Mouse (Mus musculus): ENCODE measurements around the gene Fzd7.
A peak's percentile ranks its signal among the peaks of the same experiment; 100 is the strongest.
"Not testable (repeated sequence)": the region's sequence is repeated elsewhere in the genome, so short reads cannot be mapped to it uniquely, and the experiment has no call there.

Fzd7 gene

DNA sequence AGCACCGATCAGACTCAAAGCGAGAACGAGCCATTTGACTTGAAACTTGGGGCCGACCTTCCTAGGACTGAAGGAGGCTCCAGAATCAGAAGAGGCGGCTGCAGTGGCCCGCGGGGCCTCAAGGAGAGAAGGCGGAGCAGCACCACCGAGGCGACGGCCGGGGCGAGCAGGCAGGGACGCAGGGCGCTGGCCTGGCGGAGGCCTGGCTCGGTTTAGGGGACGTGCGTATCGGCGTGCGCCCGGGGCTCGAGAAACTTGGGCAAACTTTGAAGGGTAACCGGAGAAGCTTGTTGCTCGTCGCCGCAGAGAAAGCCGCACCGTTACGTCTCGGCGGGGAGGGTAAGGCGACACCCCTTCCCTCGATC is at the start of gene Fzd7:
Gene Fzd7, plus strand, starts transcription at position 94 of the 365 bp plus-strand sequence.
- DNase-seq = no peak

DNA sequence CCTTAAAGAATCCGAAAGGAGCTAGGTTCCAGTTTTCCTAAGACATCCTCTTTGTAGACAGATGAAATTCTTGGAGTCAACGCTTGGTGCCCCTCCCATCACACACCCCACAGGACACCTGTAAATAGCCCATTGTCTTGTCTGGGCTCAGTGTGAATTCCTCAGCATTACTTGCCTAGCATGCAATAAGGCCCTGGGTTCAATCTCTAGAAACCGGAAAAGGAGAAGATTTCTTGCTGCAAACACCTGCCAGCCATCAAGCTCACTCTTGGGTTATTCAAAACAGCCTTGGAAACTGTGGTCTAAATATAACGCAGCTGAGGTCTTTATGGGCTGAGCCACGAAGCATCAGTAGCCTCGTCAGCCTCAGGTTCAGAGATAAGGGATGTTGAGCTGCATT is 48.9 kb upstream of the Fzd7 start:
- no peak for DNase-seq

- DNase-seq = peak; percentile 71
Observed at GRCm38 (mm10) chr1:59434071-59434470, 48.2 kb upstream of the Fzd7 start.

GRCm38 (mm10) chr1:59435270-59435669 is 47.0 kb upstream of the Fzd7 start:
- no peak for DNase-seq

DNA sequence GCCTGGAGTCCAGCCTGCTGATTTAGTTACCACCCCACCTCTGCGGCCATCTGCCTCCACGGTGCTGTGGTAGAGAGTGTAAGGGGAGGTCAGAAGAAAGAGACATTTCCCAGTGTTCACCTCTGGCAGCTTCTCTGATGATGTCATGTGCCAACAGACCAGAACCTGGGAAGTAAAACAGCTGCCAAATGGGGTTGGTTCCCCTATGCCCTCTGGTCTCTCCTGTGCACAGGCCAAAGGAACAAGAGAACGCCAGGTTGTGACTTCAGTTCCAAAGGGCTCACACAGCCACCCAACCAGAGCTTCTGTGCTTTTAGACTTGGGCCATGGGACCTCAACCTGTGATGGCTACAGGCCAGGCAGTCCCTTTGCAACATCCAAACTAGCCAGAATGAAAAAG is 45.9 kb upstream of the Fzd7 start:
- DNase-seq = no peak

GRCm38 (mm10) chr1:59437927-59438326 is 44.3 kb upstream of the Fzd7 start:
- DNase-seq = no peak

- no peak for DNase-seq
Observed at GRCm38 (mm10) chr1:59438330-59438729, 43.9 kb upstream of the Fzd7 start.

GRCm38 (mm10) chr1:59439252-59439651 is 43.0 kb upstream of the Fzd7 start:
- DNase-seq = peak; percentile 44

DNA sequence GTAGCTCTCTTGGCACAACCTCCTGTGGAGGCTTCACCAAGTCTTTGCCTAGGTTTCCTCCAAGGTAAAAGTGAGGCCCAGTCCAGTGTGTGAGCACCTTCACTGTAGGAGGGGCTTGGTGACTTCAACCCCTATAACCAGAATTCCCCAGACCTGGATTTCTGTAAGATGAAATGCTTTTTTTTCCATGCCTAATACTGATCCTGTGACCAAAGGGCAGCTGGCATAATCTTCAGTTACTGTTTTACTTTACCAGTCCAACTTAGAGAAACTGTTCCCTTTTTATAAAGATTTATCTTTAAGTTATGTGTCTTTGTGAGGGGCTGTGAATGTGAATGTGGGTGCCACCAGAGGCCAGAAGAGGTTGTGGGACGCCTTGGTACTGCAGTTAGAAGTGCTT is 42.3 kb upstream of the Fzd7 start:
- DNase-seq = no peak

- not testable (repeated sequence) for DNase-seq
Observed at GRCm38 (mm10) chr1:59442721-59443120, 39.5 kb upstream of the Fzd7 start.

DNA sequence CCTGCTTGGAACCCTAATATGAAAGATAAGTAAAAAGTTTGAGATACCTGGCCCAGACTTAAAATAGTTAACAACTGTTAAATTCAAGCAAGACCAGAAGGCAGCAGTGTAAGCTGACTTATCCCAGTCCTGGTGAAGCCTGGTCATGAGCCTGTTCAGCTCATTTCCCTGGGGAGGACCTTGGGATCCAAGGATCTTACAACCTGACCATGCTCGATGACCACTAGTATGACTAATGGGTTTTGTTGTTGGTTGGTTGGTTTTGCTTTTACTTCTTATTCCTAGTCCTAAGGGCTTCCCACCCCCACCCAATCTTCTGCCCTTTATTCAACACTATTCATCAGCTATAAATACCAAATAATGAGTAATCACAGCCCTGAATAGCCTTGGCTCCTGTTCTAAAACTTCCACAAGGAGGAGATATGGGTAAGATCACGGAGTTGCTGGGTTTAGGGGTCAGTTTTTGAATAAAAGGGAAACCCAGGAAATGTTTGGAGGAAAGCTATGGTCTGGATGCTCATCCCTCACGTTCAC is 38.0 kb upstream of the Fzd7 start:
- DNase-seq = no peak

DNA sequence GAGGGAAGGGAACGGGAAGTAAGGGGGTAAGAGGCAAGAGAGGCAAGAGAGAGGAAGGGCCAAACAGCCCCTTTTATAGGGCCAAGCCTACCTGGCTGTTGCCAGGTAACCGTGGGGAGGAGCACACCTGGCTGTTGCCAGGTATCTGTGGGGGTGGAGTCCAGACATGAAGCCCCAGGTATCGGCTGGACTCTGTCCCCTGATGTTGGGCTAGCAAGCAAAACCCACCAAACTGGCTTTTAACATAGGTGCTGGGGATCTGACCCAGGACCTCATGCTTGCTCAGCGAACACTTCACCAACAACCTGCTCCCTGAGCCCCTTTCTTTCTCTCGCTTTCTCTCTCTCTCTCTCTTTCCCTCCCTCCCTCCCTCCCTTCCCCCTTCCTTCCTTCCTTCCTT is 37.0 kb upstream of the Fzd7 start:
- no peak for DNase-seq

DNA sequence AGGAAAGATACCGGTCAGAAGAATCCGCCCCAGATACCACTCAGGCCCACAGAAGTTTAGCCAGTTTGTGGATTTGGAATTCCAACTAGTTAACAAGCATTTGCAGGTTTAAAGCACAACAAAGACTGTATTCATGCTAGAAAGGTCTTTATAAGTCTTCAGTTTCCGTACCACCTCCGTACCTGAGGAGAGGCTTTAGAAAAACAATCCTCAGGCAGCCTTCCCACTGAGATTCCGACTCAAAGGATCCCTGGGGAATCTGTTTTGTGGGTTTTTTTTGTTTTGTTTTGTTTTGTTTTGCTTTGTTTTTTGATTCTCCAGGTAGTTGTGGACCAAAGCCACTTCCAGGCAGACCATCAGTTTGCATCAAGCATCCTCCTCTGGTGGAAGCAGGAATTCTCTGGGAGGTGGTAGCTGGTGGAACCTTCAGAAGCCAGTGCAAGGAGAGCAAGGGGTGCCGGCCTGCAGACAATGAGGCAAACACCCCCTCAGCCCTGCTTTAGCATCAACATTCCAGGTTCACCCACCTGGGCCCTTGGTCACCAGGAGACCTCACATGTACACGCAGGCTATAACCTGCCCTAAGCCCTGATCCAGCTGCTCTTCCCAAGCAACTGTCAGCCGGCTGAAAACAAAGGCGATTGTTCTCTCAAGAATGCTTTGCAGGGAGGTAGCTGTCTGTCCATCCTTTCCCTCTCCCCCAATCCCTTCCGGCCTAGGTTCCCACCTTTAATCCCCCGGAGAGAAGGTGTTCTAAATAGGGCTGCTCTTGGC is 33.5 kb upstream of the Fzd7 start:
- DNase-seq = no peak

DNA sequence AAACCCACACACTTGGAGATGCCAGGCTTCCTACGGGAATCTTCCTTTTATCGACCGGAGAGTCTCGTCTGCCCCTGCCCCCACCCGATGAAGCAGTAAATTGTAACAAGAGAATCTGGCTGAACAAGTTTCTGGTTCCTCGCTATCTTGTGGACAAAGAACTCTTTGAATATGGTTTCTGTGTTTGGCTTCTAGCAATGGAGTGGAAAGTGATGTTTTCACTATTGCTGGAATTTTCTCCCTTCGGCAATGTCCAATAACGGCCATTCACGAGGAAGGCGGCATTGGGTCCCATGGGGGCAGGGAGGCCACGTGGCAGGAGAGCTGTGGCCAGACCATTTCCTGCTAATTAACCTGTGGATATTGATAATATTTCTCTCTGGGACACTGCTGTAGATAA is 32.8 kb upstream of the Fzd7 start:
- no peak for DNase-seq

GRCm38 (mm10) chr1:59450896-59451295 is 31.3 kb upstream of the Fzd7 start:
- DNase-seq = no peak

DNA sequence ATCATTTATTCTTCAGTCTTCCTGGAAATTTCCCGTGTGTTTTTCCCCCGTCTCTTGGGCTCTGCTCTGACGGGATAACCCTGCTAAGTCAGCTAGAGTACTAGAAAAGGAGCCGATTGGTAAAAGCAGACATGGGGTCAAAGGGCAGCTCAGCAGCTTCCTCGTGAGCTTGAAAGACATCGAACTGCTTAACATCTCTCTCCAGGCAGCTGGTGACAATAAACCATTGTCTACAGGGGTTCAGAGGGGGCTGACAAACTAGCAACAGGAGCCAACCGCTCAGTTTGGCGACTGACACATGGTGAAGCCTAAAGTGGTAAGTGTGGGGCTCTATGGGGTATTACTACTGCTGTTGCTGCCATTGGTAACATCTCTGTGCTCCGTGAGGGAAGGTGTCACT is 30.6 kb upstream of the Fzd7 start:
- DNase-seq = no peak

- no peak for DNase-seq
Observed at GRCm38 (mm10) chr1:59456825-59457224, 25.4 kb upstream of the Fzd7 start.

DNA sequence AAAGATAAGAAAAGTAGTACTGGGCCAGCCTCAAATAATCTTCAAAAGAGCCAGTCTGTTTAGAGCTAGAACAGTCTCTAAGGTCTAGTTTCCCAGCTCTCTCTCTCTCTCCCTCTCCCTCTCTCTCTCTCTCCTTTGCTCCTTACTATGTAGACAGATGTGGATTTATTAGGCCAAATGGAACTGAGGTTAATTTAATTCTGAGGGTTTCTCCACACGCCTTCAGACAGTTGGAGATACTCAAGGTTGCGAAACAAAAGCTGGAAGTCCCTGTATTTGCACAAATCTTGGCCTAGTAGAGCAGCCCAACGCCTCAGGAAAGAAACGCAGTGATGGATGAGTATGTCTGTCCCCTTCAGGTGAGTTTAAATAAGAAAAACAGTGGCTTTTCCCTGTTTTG is 24.4 kb upstream of the Fzd7 start:
- no peak for DNase-seq

- DNase-seq = no peak
Observed at GRCm38 (mm10) chr1:59458886-59459285, 23.3 kb upstream of the Fzd7 start.

DNA sequence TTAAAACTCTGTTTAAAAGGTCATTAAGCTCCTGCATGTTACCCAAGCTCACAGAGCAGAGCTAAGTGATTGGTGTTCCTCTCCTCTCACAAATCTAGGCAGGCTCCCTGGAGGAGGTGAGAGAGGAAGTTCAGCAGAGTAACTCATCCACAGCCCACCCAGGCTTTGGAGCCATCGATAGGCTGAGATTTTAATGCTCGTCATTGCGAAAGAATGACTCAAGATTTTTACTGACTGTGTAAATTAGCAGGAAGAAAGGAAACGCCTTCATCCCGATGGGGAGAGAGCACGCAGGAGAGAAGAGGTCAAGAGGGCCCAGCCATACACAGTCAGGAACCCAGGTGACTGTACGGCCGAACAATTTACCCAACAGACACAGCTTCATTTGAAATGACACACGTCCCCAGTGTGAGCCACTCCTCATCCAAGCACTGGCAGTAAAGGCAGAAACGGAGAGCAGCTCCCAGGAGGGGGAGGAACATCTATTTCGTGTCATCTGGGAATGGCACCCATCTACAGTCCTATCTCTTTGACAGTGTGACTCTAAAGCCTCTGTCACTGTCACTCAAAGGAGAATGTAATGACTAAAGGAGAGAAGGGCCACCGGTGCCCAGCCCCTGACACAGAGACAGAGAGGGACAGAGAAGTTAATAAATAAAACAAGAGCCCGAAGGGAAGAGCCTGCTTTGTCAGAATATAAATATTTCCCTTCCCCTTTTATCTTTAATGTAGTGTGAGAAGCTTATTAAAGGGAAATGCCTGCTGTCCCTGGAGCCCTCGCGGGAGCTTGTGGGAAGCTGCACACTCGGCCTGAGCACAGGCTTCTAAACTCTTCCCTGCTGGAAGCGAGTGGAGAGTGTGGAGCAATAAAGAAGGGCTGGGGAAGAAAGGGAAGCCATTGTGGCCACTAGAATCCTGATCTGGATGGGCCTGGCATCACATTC is 17.3 kb upstream of the Fzd7 start:
- no peak for DNase-seq

- DNase-seq = no peak
Observed at GRCm38 (mm10) chr1:59465640-59466008, 16.6 kb upstream of the Fzd7 start.

GRCm38 (mm10) chr1:59469170-59469569 is 13.1 kb upstream of the Fzd7 start:
- DNase-seq = peak; percentile 62

DNA sequence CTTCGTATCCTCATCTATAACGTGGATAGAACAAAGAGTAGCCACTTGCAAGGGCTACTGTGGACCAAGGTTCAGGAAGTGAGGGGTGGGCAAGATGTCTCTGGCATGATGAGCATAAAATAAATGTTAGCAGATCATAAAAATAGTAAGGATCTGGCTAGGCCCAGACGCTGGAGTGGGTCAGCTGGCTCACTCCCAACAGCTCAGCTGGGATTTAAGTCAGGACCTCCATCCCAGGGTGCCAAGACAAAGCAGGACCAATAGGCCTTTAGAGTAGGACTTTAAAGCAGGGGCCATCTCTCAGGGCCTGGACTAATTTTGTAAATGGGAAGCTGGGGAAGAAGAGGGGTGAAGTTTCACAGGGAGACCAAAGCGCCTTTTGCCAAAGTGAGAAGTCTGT is 11.5 kb upstream of the Fzd7 start:
- DNase-seq = no peak
